Mouse (Mus musculus) thymus, adult 2 months (tissue): ENCODE data around the gene Miip.

Experiments used
- CTCF ChIP-seq: fragments of 200-500 bp; IDR thresholded peaks from 2 replicates; pipeline ENCODE4 v1.5.1; 2012; ENCODE audit warnings: mild to moderate bottlenecking, control low read depth, low read length, moderate library complexity, borderline replicate concordance; ENCODE audit not compliant: control insufficient read depth, poor library complexity, insufficient read depth; ENCODE audit errors: extremely low read depth
- POLR2A ChIP-seq: fragments of 200-500 bp; IDR thresholded peaks from 2 replicates; pipeline ENCODE4 v1.6.1; 2012; ENCODE audit warnings: mild to moderate bottlenecking, low read length, control low read depth, moderate library complexity; ENCODE audit not compliant: control insufficient read depth, poor library complexity, insufficient read depth; ENCODE audit errors: extremely low read depth

GRCm38 (mm10) chr4:147847614-147848583 lies 20.7 kb downstream of the Miip start, which contains the start of gene Zfp933:
- no peak for TF ChIP-seq POLR2A
- no peak for TF ChIP-seq CTCF
